Mouse (Mus musculus): ENCODE results near the gene Evx1.

Evx1 gene

DNA sequence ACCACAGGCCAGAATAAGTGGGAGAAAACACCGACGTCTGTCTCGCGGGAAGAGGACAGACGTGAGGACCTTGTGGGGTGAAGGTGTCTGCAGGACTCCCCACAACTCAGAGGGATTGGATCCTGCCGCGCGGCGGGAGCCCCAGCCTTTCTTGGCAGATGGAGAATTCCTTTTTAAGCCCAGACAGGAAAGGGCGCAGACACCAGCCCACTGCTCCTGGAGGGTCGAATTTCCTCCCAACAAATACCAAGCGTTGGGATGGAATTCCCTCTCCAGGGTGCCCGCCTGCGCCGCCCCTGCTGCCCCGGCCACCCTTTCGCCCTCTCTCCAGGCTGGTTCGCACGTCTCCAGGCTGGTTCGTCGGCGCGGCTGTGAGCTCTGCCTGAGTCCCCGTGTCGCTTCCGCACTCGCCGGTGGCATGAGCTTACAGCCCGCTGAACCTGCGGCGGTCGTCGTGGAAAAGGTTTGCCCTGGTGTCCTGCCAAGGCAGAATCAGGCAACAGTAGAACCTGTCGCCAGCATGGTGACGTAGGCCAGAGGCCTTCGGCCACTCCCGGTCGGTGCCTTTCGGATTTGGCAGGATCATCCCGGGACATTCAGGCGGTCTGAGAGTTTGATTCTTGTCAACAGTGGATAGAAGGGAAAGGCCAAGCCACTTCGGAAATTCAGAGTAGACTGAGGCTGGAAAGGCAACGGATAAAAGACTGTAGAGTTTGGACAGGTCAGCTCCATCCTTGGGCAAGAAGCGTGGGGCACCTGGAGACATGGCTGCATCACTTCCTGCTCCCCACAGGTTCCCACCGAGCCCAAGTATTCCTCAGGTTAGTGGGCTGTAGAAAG lies 22.1 kb upstream of the Evx1 start:
- DNase-seq (ENCODE audit: low spot score in 2 of 2) = no peak

DNA sequence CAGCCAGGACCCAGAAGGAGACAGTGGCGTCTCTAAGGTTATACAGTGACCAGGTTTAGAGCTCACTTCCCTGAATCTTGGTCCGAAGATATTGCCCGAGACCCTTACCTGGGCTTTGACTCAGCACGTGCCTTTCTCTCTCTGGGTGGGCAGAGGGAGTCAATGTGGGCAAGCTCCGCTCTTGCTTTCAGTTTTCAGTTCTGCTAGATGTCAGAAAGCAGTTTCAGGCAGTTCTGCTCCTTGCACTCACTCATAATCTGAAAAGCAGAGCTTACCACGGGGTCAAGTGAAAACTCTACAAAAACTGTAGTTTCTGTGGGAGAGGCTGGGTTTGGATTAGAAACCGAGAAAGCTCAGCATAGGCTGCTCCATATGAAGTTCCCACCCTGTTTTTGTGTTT lies 21.0 kb upstream of the Evx1 start:
- DNase-seq (ENCODE audit: low spot score in 2 of 2) = no peak

DNA sequence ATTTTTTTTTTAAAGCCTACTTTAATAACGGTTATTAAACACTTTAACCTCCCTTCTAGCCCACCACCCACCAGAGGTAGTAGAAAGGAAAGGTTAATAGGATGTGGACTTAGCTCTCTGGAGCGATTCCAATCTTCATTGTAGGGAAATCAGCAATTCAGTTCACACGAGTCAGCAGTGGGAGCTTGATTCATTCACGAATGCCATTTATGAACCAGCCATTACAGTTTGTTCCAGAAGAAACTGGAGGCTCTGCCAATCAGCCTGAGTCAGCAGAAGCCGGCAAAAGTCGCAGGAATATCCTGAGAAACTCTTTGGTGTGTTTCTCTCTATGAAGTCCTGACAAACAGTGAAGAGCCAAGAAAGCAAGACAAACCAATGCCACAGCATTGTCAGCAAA lies 18.7 kb upstream of the Evx1 start:
- DNase-seq (ENCODE audit: low spot score in 2 of 2) = no peak

DNA sequence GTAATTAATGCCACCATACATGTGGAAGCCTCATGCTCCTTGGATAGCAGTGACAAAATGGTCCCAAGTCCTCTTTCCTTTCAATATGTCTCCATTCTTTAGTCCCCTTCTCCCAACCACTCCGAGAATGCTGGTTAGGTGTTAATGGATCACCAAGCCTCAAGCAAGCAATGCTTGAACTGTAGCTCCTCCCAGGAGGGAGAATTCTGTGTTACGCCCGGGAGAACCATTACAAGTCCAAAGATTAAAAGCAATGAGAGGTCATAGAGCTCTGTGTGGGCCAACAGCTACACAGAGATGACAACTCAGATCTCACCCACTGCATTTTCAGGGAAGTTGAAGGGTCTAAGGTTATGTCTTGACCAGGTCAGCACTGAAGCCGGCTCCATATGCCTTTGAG lies 14.8 kb upstream of the Evx1 start:
- no peak for DNase-seq (ENCODE audit: low spot score in 2 of 2)

DNA sequence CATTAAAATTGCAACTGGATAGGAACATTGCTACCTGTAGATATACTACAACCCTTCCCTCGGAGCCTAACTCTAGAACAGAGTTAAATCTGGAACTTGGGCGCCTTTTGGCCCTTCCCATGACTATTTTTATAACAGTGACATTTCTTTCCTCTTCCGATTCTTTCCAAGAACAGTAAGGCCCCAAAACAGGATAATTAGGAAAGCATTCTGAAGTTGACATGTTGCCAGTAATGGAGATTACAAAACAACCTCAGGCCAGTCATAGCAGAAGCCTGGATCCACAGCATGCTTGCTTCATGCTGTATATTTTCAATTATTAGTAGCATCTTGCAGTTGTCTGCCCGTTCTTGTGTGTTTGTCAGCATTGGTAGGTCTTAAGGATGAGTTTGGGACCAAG lies 12.5 kb upstream of the Evx1 start:
- no peak for DNase-seq (ENCODE audit: low spot score in 2 of 2)

DNA sequence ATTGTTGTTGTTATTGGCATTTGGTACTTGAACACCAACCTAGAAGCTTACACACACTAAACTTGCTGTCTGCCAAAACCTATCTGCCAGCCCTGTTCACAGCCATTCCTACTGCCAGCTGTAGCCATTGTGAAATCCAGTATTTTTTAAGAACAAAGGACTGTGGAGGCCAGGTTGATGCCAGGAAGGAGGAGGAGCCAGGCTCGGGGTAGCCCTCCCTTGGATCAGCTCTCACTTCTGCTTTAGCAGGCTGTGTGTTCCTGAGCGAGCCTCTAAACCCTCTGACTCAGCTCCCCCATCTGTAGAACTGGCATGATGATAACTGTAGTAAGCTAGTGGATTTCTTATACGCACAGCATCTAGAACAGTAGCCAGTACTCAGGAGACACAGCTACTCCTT lies 9.9 kb upstream of the Evx1 start:
- no peak for DNase-seq (ENCODE audit: low spot score in 2 of 2)

DNA sequence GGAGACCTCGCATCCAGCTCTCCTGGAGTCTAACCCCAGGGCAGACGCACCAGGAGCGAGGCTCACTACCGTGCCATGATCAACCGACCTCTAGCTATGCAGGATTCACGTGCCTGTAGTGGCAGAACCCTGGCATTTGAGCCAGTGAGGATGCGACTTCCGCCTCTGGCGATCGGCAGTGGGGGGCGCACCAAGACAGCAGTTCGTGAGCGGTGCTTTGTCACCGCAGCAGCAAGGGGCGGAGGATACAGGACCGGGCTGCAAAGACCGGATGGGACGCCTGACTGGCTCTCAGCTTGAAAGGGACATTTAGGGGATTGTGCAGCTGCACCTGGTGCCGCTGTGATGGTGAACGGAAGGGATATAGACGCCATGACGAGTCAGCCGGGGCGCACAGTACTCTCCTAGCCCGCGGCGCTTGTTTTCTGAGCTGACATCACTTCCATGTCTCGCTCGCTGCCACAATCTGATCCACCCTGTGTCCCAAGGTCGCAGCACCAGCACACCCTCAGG lies 7.4 kb upstream of the Evx1 start:
- DNase-seq (ENCODE audit: low spot score in 2 of 2) = peak in 1 of 2 experiments; percentile 22

DNA sequence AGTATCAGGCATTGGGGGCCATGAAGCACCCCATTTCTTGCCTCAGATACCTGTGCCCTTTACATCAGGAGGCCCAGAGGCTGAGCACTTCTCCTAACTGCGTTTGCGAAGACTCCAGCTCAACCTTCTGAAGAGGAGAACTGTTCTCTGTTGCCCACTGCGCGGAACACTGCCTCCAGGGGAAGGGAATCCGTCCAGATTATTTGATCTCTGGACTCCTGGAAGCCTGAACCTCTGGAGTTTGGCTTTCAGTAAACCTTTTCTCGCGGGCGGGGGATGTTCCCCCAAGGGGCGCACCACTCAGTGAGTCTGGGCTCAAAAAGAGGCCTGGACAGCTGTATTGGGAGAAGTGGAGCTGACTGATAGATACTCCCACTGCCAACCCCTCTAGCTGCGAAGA lies 3.5 kb upstream of the Evx1 start:
- DNase-seq (ENCODE audit: low spot score in 2 of 2) = no peak

DNA sequence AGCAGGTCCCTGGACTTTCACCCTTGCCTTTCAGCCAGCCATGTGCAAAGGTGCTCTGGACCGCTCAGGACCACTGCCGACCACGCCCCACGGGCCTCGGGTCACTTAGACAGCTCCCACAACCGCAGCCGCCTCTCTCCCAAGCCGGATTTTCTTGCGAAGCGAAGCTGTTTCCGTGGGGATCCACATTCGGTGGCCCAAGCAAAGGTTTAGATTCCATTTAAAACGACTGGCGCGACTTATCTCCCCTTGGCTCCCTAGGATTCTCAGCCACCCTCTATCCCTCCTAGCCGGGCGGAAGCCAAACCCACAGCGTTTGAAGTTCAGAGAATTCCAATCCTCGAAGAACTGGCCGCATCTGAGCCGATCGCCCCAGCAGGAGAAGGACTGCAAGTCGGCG lies 2.9 kb upstream of the Evx1 start:
- no peak for DNase-seq (ENCODE audit: low spot score in 2 of 2)

DNA sequence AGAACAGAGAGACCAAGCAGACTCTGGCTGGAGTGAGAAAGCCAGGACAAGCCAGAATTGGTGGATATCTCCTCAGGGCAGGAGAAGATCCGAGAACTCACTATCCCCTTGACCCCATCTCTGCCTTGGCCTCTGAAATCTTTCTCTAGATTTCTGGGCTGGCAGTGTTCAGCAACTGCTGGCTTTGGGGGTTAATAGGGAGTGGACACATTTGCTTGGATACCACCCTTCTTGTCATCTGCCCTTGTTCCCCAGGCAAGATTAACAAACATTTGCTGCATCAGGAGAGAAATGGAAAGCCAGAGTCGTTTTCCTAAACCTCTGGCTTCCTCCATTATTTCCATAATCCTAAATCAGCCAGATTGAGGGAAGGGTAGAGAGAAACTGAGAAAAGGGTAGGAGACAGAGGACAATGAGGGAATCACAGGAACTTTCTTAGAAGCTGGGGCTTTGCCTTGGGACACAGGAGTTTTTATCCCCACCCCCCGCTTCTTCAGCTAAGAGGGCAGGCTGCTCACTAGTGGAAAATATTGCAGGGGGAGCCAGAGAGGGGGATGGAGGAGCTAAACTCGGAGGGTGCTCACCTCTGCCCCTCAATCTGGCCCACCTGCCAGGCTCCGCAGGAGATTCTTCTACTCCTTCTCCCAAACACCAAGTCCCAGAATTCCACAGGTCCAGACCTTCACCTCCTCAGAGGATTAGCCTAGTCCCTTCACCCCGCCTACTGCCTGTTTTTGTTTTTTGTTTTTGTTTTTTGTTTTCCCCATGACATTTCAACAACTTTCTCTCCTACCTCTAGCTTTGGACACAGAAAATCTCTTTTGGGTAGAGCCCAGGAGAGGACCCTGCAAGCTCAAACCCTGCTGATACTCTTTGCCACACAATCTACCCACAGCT lies 1.4 kb upstream of the Evx1 start:
- no peak for DNase-seq (ENCODE audit: low spot score in 2 of 2)

DNA sequence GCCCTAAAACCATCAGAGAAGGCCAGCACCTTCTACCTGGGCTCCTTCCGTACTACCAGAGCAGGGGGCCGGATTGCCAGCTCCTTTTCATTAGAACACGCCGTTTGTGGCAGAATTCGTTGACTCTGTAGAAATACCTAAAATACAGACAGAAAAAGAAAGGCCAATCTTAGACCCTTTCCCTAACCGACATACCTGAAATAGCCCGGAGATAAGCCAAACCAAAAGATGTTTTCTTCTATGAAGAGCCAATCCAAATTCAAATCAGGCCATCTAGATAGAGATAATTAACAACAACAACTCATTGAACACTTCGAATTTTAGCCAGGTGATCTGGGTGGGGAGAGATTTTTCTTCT lies 761 bp upstream of the Evx1 start:
- DNase-seq (ENCODE audit: low spot score in 2 of 2) = no peak

DNA sequence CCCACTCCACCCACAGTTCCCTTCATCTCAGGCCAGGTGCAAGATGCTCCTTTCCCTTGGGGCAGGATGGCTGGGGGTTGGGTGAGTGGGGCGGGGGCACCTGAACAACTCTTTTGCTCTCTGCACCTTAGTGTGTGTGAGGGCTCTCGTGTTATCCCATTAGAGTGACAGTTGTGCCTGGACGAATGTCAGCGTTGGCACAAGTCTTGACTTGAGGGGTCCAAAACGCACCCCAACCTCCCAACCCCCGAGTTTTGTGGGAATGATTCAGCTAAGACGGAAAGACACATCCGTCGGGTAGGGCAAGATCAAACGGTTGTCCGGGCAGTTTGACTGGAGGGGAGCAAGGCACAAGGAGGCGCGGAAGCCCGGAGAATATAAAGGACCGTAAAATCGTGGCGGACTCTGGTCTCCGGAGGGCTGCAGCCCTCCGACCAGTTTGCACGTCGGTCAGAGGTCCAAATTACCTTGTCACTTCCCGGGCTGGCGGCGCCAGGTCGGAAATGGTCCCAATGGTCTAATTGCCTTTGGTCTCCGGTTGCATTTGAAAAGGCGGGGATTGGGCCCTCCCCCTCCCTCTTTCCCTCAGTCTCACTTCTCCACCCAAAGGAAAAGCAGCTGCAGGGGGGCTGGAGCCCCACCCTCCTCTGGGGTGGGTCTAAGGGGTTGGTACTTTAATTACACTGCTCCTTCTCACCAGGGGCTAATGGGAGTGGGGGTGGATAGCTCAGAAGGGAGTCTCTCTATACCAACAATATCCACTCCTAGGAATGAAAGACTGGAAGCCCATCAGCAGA lies 1.2 kb downstream of the Evx1 start:
- no peak for DNase-seq (ENCODE audit: low spot score in 2 of 2)

DNA sequence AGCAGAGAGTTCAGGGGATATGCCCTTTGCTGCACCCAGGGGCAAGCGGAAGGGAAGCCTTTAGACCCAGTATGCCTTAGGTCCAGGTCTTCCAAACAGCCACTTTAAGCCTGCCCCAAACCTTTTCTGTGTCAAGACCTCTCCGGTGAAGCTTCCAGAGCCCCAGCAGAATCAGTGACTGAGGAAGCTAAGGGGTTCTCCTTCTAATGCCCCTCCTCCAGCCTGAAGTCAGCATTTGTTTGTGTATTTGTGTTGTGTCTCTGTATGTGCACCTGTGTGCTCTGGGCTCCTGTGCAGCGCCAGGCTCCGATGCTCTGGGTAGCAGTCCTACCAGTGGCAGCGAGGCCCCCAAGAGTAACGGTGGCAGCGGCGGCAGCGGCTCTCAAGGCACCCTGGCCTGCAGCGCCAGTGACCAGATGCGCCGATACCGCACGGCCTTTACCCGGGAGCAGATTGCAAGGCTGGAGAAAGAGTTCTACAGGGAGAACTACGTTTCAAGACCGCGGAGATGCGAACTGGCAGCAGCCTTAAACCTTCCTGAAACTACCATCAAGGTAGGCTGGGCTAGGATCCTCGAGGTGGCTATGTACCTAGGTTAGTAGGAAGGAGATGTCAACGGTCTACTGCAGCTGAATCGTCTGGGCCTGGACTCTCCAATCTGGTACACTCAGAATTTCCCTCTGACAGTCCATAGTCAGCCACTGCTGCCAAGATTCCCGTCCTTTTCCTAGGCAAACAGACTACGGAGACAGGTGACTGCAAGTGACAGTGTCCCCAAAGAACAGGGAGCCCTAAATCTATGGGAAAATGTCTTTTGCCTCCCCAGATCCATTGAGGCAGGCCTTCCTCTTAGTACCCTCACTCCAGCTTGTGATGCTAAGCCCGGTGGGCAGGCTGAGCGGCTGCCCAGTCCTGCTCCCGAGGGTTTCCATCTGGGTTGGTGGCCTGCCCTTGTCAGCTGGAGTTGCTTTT lies 2.4 kb downstream of the Evx1 start:
- DNase-seq (ENCODE audit: low spot score in 2 of 2) = no peak

DNA sequence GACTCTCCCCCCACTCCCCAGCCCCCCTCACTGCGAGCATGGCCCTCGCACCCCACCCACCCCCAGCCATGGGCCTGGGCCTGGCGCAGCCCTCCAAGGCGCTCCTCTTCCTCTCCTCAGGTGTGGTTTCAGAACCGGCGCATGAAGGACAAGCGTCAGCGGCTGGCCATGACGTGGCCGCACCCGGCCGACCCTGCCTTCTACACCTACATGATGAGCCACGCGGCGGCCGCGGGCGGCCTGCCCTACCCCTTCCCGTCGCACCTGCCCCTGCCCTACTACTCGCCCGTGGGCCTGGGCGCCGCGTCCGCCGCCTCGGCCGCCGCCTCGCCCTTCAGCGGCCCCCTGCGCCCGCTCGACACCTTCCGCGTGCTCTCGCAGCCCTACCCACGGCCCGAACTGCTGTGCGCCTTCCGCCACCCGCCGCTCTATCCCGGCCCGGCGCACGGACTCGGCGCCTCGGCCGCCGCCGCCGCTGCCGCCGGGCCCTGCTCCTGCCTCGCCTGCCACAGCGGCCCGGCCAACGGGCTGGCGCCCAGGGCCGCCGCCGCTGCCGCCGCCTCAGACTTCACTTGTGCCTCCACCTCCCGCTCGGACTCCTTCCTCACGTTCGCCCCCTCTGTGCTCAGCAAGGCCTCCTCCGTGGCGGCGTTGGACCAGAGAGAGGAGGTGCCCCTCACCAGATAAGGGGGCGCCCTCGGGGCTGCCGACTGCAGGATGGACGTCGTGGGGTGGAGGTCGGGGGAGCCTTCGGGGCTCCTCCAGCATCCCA lies 3.3 kb downstream of the Evx1 start:
- DNase-seq (ENCODE audit: low spot score in 2 of 2) = no peak

DNA sequence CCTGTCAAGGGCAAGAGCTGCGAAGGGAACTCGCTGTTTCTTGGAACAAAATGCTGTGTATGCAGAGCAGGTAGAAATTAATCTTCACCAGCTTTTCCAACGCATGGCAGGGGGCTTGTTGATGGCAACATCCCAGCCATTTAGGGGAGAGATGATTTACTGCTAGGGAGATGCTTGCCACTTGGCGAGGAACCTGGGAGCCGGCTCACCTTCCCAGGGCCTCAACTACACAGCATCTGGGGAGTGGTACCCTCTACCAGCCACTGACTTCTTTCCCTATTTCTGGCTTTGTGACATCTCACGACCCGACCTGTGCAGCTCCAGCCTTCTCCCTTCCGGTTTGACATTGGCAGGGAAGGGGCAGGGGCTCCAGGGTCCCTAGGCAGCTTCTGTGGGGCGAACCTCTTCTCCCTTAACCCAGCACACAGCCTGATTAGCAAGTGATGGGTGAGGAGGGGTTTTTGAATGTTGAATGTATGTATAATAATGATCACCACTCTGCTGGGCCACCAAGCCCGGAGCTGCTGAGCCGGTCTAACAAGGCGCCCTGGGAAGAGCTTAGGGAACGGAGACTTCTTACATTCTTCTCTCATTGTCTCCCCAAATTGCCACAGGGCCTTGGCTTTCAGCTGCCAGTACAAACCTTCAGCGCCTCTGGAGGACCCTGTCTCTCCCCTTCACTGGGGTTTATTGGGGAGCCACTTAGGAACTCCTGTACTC lies 4.3 kb downstream of the Evx1 start:
- no peak for DNase-seq (ENCODE audit: low spot score in 2 of 2)

DNA sequence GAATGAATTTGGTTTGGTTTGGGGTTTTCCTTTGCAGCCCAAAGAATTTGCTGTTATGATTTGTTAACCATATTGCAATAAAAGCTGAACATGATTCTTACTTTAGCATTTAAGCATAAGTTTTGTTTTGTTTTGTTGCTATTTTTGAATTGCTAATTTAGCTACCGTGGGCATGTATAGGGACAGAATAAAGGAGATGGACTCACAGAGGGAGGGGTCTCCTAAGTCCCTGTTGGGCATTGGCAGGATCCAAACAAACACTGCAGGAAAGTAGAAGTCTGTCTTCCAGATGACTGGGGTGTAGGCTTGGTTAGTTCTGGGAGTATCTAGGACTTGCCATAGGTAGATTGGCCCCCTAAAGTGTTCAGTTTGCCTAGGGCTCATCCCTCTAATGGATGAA lies 5.0 kb downstream of the Evx1 start:
- no peak for DNase-seq (ENCODE audit: low spot score in 2 of 2)

DNA sequence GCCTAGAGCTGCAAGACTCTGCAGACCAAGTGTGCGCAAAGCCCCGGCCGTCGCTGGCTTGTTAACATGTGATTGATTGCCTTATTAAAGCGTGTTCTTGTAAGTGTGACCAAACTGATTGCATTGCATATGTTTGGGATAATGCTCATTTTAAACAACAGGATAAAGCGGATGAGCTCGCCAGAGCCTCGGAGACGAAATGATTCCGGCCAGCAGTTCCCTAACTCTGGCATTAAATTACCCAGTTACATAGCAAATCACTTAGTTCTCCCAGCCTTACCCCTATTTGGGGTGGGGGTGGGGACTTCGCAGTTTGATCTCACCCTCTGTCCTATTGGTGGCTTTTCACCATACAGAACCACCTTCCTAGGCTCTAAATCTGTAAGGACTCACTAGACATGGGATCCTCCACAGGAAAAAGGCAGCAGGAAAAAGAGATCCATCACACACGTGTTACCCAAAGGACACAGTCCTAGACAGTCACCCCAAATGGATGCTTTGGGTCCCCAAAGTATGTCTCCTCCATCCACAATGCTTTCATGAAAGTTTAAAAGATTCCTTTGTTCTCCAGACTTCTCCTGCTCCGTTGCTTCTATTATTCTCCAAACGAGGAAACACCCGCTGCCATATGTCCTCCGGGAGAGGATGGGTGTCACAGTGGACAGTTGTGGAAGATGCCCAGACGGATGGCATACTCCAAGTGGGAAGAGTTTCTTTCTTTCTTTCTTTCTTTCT lies 6.8 kb downstream of the Evx1 start:
- DNase-seq (ENCODE audit: low spot score in 2 of 2) = no peak

DNA sequence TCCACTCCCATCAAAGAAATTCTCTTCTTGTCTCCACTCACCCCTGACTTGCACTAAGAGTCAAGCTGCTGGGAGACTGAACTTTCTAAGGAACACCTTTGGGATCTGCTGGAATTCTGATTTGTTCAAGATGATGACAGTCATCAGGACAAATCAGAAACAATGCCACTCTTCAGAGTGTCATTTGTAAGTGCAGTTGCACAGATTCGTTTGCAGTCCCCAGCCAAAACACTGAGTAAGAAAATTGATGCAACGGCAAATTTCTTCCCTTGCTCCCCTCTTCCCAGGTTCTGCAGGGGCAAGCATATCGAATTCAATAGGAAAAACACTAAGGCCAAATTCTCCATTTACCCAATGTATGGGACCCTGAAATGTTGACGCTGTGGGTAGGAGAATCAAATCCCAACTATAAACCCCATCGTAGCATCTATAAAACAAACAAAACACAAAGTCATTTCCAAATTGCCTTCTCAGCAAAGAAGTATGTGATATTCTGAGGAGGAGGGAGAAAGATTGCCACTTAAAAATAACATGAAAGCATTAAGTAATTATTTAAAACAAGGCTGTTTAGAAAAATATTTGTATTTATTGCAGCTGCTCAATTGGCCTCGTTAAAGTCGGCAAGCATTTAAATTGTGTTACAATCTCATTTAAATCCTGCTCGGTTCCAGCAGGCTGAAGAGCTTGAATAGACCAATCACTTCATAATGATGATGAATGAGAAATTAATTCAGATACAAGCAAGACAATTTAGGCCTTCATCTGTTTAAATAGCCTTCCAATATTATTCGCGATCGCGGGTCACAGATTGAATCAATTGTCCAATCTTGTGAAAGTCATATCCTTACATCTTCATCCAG lies 7.9 kb downstream of the Evx1 start:
- no peak for DNase-seq (ENCODE audit: low spot score in 2 of 2)
